Mouse (Mus musculus): Measurements from ENCODE around the gene Pak2. TPM values are rescaled to one million over a fixed set of nuclear protein-coding genes. Genes with fewer than 3 reads are reported as not detected.
"Not testable (repeated sequence)": the region's sequence is repeated elsewhere in the genome, so short reads cannot be mapped to it uniquely, and the experiment has no call there.

Gene Pak2
- polyA plus RNA-seq, 1 experiment = 7.3 TPM

DNA sequence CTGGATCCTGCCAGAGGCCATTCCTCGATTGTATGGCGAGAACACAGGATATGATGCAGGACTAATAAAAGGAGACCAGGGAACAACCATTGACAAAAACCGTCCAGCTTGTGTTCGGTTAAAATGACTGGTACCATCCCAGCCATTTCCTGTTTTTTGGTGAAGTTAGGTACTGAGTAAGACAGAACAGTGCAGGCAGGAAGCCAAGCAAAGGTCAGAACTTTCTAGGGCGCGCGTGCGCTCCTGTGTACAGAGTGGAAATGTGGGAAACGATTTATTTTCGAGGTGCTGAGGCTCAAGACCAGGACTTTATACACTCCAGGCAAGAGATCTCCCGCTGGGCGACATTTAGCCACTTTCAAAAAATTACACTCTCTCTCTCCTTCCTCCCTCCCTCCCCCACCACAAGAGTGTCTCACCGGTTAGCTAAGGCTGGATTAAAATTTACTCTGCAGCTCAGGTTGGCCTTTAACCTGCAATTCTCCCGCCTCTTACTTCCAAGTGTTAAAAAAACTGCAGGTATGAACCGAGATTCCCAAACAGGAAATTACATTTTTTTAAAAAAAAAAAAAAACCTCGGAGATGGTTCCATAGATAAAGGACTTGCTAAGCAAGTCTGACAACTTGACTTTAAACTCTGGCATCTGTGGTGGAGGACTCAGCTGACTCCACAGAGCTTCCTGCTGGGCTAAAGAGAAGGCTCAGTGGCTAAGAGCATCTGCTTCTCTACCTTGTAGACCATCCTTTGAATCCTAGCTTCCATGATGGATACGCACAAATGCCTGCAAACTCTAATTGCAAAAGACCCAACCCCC lies 8.7 kb upstream of the Pak2 start:
- Histone ChIP-seq H3K4me1 (ENCODE audit: control insufficient read depth, insufficient read depth, low read length) (no peaks in the 10 kb centered on the region), H3K27me3 (ENCODE audit: control insufficient read depth, insufficient read depth, low read length) (no peaks in the 10 kb centered on the region), H3K4me3 (ENCODE audit: control insufficient read depth, low read depth, low read length) (no peak overlapping the region), H3K36me3 (ENCODE audit: control insufficient read depth, insufficient read depth, low read length) (no peaks in the 10 kb centered on the region), H3K27ac (ENCODE audit: control insufficient read depth, insufficient read depth, low read depth, low read length) (no peak overlapping the region)
- TF ChIP-seq CTCF (IDR thresholded peaks at IDR 0.05; ENCODE audit: control insufficient read depth, insufficient read depth, insufficient replicate concordance, low read depth, low read length) (no peak), POLR2A (IDR thresholded peaks at IDR 0.05; ENCODE audit: control insufficient read depth, low read depth, low read length) (no peak)

DNA sequence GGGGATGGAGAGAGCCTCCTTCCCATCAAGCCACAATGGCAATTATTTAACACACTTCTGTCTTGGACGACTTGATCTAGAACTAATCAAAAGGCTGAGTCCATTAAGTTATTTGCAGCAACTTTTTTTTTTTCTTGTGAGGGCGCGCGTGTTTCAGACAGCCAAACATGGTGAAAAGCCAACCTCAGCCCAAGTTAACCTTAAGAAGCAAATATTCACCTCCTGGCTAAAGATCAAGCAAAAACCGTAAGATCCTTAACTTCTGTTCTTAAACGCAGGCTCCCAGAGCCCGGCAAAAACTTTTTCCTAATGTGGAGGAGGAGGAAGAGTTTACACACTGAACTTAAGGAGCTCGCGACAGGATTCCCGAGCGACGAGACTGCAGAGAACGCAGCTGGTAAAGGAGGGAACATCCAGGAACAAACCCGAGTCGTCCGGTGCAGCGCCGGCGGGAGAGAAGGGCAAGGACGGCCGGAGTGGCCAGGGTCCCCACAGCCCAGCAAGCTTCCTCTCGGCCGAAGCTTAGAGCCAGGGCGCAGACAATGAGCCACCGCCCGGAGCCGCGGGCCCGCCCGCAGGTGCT lies 643 bp downstream of the Pak2 start:
- TF ChIP-seq CTCF (IDR thresholded peaks at IDR 0.05; ENCODE audit: control insufficient read depth, insufficient read depth, insufficient replicate concordance, low read depth, low read length) (no peak), POLR2A (IDR thresholded peaks at IDR 0.05; ENCODE audit: control insufficient read depth, low read depth, low read length) (no peak)
- H3K27ac ChIP-seq (ENCODE audit: control insufficient read depth, insufficient read depth, low read depth, low read length) = peak overlapping the region; percentile 98

DNA sequence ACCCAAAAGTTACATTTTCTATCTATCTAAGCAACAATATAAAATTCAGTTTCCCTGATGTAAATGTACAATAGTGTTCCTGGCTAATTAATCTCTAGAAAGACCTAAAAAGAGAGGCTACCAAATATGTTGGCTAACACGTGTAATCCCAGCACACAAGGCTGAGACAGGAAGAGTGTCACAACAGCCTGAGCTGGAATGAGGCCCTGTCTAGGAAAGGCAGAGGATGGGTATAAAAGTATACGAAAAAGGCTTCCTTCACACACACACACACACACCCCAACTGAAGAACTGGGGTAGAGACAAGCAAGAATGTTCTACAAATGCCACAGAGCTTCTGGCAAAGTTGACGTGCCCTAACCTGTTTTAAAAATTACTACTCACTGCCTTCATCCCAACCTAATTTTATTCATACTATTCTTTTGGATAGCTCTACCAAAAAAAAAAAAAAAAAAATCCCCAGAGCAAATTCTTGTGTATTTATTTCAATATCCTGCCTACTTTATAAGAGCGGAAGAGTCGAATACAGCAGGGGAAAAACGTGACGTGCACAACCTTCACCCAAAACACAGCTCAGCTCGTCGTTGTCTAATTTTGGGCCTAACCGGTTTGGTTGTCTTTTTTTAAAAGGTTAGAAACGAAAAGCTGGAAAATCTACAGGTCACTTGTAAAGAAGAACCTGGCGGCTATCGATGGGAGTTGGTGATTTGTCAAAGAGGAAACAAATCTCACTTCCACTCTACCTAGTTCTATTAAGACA lies 1.3 kb downstream of the Pak2 start:
- Histone ChIP-seq H3K4me1 (ENCODE audit: control insufficient read depth, insufficient read depth, low read length) (peaks cover 5% of the 10 kb centered on the region), H3K4me3 (ENCODE audit: control insufficient read depth, low read depth, low read length) (peak overlapping the region; percentile 98), H3K27me3 (ENCODE audit: control insufficient read depth, insufficient read depth, low read length) (no peaks in the 10 kb centered on the region), H3K36me3 (ENCODE audit: control insufficient read depth, insufficient read depth, low read length) (no peaks in the 10 kb centered on the region), H3K27ac (ENCODE audit: control insufficient read depth, insufficient read depth, low read depth, low read length) (peak overlapping the region; percentile 98)
- TF ChIP-seq POLR2A (IDR thresholded peaks at IDR 0.05; ENCODE audit: control insufficient read depth, low read depth, low read length) = no peak
- no peak for TF ChIP-seq CTCF (IDR thresholded peaks at IDR 0.05; ENCODE audit: control insufficient read depth, insufficient read depth, insufficient replicate concordance, low read depth, low read length)

More for the DNA sequence above, 643 bp downstream of the Pak2 start:
- Histone ChIP-seq H3K4me3 (ENCODE audit: control insufficient read depth, low read depth, low read length) (peak overlapping the region; percentile 98), H3K4me1 (ENCODE audit: control insufficient read depth, insufficient read depth, low read length) (peaks cover 5% of the 10 kb centered on the region), H3K27me3 (ENCODE audit: control insufficient read depth, insufficient read depth, low read length) (no peaks in the 10 kb centered on the region), H3K36me3 (ENCODE audit: control insufficient read depth, insufficient read depth, low read length) (no peaks in the 10 kb centered on the region)

DNA sequence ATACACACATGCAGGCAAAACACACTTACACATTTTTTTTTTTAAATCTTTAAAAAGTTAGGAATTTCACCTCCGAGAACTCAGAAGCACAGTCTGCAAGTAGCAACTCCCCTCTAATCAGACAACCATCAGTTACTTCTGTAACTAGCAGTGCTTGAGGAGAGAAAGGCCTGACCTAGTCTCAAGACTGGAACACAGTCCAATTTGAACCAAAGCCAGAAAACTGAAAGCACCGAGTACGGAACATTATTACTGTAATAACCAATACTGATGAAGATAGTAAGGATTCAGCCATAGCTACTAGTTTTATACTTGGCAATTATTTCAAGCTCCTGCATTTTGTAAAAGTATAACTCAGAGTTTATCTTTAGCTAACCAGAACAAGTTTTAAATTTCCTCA lies 2.7 kb downstream of the Pak2 start:
- Histone ChIP-seq H3K4me3 (ENCODE audit: control insufficient read depth, low read depth, low read length) (no peak overlapping the region), H3K27ac (ENCODE audit: control insufficient read depth, insufficient read depth, low read depth, low read length) (no peak overlapping the region), H3K36me3 (ENCODE audit: control insufficient read depth, insufficient read depth, low read length) (no peaks in the 10 kb centered on the region), H3K27me3 (ENCODE audit: control insufficient read depth, insufficient read depth, low read length) (no peaks in the 10 kb centered on the region), H3K4me1 (ENCODE audit: control insufficient read depth, insufficient read depth, low read length) (peaks cover 5% of the 10 kb centered on the region)
- TF ChIP-seq POLR2A (IDR thresholded peaks at IDR 0.05; ENCODE audit: control insufficient read depth, low read depth, low read length) (no peak), CTCF (IDR thresholded peaks at IDR 0.05; ENCODE audit: control insufficient read depth, insufficient read depth, insufficient replicate concordance, low read depth, low read length) (no peak)

DNA sequence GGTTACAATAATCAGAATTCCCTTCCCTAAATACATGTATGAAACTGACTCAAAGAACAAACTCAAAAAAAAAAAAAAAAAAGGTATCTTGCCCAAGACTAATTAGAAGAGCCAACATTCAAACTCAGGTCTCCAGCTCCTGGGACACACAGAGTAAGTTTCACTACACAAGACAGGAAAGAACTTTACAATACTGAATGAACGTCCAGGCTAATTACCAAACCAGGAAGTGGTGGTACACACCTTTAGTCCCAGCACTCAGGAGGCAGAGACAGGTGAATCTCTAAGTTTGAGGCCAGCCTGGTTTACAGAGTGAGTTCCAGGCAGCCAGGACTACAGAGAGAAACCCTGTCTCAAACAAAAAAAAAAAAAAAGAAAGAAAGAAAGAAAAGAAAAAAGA lies 3.4 kb downstream of the Pak2 start:
- TF ChIP-seq CTCF (IDR thresholded peaks at IDR 0.05; ENCODE audit: control insufficient read depth, insufficient read depth, insufficient replicate concordance, low read depth, low read length) (no peak), POLR2A (IDR thresholded peaks at IDR 0.05; ENCODE audit: control insufficient read depth, low read depth, low read length) (no peak)
- Histone ChIP-seq H3K4me3 (ENCODE audit: control insufficient read depth, low read depth, low read length) (no peak overlapping the region), H3K27ac (ENCODE audit: control insufficient read depth, insufficient read depth, low read depth, low read length) (no peak overlapping the region), H3K4me1 (ENCODE audit: control insufficient read depth, insufficient read depth, low read length) (peaks cover 5% of the 10 kb centered on the region), H3K27me3 (ENCODE audit: control insufficient read depth, insufficient read depth, low read length) (no peaks in the 10 kb centered on the region), H3K36me3 (ENCODE audit: control insufficient read depth, insufficient read depth, low read length) (no peaks in the 10 kb centered on the region)

DNA sequence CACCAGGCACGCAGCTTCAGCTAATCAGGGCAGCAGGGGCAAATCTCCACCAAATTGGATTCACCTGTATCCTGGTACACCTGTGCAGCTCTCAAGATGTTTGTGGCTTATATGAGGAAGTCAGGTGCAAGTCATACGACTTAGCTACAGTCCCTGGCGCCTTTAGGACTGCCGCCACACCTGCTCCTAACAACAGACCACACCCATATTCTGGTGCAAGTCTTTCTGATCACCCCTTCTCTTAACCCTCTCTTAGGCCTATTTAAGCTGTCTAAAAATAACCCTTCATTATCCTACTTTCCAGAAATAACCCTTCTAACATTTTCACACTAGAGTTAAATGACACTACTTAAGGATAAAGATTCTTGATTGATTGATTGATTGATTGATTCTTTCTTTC lies 9.1 kb downstream of the Pak2 start:
- not testable (repeated sequence) for H3K36me3 ChIP-seq (ENCODE audit: control insufficient read depth, insufficient read depth, low read length); H3K4me3 ChIP-seq (ENCODE audit: control insufficient read depth, low read depth, low read length); H3K4me1 ChIP-seq (ENCODE audit: control insufficient read depth, insufficient read depth, low read length); H3K27ac ChIP-seq (ENCODE audit: control insufficient read depth, insufficient read depth, low read depth, low read length); H3K27me3 ChIP-seq (ENCODE audit: control insufficient read depth, insufficient read depth, low read length)
